Mouse (Mus musculus) intestine, embryonic 15.5 days (tissue): ENCODE results near the gene Morn5. TPM values are rescaled to one million over a fixed set of nuclear protein-coding genes. Genes with fewer than 3 reads are reported as not detected.

Experiments
- ATAC-seq: fragments of 200-750 bp; cut with Nextera tagmentation; 2 replicates; pipeline ENCODE4 v1.8.0; 2017; ENCODE audit warnings: moderate TSS enrichment, moderate library complexity
- H3K27ac ChIP-seq: fragments of 300-500 bp; sonication (generic); 2 replicates; pipeline ENCODE4 v1.5.1; 2015; ENCODE audit warnings: mild to moderate bottlenecking, inconsistent platforms
- H3K27me3 ChIP-seq: fragments of 300-500 bp; sonication (generic); replicated peaks from 2 replicates; pipeline ENCODE4 v1.6.1; 2015; ENCODE audit warnings: inconsistent platforms
- H3K36me3 ChIP-seq: fragments of 300-500 bp; sonication (generic); 2 replicates; pipeline ENCODE4 v1.6.1; 2015; ENCODE audit warnings: inconsistent platforms
- H3K4me1 ChIP-seq: fragments of 300-500 bp; sonication (generic); replicated peaks from 2 replicates; pipeline ENCODE4 v1.6.1; 2015; ENCODE audit warnings: inconsistent platforms
- H3K4me2 ChIP-seq: fragments of 300-500 bp; sonication (generic); replicated peaks from 2 replicates; pipeline ENCODE4 v1.6.1; 2015; ENCODE audit warnings: mild to moderate bottlenecking, inconsistent platforms
- H3K4me3 ChIP-seq: fragments of 300-500 bp; sonication (generic); replicated peaks from 2 replicates; pipeline ENCODE4 v1.5.1; 2015; ENCODE audit warnings: inconsistent platforms
- H3K9ac ChIP-seq: fragments of 300-500 bp; sonication (generic); 2 replicates; pipeline ENCODE4 v1.6.1; 2015; ENCODE audit warnings: inconsistent platforms
- H3K9me3 ChIP-seq: fragments of 300-500 bp; sonication (generic); 2 replicates; pipeline ENCODE4 v1.6.1; 2016; ENCODE audit warnings: inconsistent platforms
- WGBS: fragments of 180-500 bp; shearing (Covaris S2); methylation state at CpG from one replicate; pipeline ENCODE4 v1.1.7; 2015; 5-methylcytosine and 5-hydroxymethylcytosine counted together
- polyA plus RNA-seq: library from polyadenylated mRNA; unstranded; fragments of >200 nt; fragmentation: Nextera tagmentation; extraction: Ambion mirVana; gene quantifications from 2 replicates; pipeline ENCODE4 v1.2.1, GENCODE M21; 2015

Morn5 gene
- polyA plus RNA-seq, 1 experiment from 2014 or later, result 0.21 TPM

GRCm38 (mm10) chr2:36034898-36035297 lies 14.4 kb upstream of the Morn5 start:
- no peaks in the 10 kb centered on the region for H3K27me3 ChIP-seq
- H3K4me1 ChIP-seq, result 0 out of 2 replicates have a peak, but pooled peaks cover 3% of the 10 kb centered on the region
- H3K27ac ChIP-seq, result no peak overlapping the region
- no peak overlapping the region for H3K9ac ChIP-seq
- H3K4me3 ChIP-seq, result no peak overlapping the region
- no peaks in the 10 kb centered on the region for H3K9me3 ChIP-seq
- H3K4me2 ChIP-seq, result no peak overlapping the region
- ATAC-seq, result no peak
- 85% methylated on average over 7 of the region's 7 CpGs for WGBS
- peaks cover 10% of the 10 kb centered on the region; the same call in 1 of the 2 replicates for H3K36me3 ChIP-seq

GRCm38 (mm10) chr2:36035413-36036081 lies 13.7 kb upstream of the Morn5 start:
- H3K27ac ChIP-seq, result no peak overlapping the region
- H3K36me3 ChIP-seq, result peaks cover 10% of the 10 kb centered on the region; the same call in 1 of the 2 replicates
- WGBS, result 56% methylated on average over 11 of the region's 11 CpGs
- peak; percentile 47; the same call in 1 of the 2 replicates for ATAC-seq
- H3K4me2 ChIP-seq, result no peak overlapping the region
- H3K9me3 ChIP-seq, result no peaks in the 10 kb centered on the region
- no peak overlapping the region for H3K9ac ChIP-seq
- 0 out of 2 replicates have a peak, but pooled peaks cover 3% of the 10 kb centered on the region for H3K4me1 ChIP-seq
- H3K27me3 ChIP-seq, result no peaks in the 10 kb centered on the region
- no peak overlapping the region for H3K4me3 ChIP-seq

DNA sequence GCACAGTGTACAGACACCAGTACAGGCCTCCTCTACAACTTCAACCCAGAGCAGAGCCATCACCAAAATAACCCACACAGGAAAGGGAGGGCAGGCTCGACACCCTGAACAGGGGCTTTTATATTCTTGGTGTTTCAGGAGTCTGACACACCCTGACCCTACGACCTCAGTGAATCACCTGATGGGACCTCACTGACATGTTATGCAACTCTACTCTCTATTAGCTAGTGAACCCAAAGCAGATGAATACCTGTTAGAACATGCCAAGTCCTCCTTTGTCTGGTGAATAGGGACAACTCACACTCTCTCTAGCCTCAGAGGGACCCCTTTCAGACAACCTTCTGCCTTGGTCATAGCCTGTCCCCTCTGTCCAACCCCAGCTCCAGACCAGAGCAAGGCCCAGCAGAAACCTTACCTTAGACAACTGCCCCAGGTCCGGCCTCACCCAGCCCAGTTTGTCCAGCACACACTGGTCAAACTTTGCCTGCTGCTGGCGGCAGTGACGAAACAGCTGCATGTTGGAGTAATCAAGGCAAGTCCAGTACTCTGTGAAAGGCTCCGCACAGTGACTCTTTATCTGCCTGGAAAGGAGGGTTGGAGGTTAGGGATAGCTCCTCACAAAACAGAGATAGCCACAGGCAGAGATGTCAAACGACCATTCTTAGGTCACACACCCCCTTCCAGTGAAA lies 9.8 kb upstream of the Morn5 start:
- H3K36me3 ChIP-seq, result peaks cover 16% of the 10 kb centered on the region

DNA sequence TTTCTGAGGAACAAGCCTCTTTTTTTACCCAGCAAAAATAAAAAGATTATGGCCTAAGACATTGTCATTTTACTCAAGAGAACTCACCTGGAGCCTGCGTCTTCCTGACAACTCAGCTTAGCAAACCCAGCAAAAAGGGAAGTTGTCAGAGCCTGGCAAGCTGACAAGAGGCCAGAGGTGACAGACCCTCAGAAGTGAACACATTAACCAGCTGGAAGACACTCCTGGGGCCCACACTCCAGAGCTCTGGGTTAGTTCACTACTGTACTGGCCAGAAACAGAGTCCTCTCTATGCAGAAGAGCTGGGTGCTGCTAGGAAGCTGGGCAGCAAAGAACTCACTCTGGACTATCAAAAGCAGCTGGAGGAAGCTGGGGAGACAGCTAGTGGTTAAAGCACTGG lies 8.4 kb upstream of the Morn5 start:
- ATAC-seq, result no peak
- Histone ChIP-seq H3K4me3 (no peak overlapping the region), H3K9ac (no peak overlapping the region), H3K9me3 (no peaks in the 10 kb centered on the region), H3K27me3 (no peaks in the 10 kb centered on the region), H3K4me2 (no peak overlapping the region), H3K27ac (no peak overlapping the region), H3K36me3 (peaks cover 16% of the 10 kb centered on the region), H3K4me1 (0 out of 2 replicates have a peak, but pooled peaks cover 3% of the 10 kb centered on the region)
- 82% methylated on average over 1 of the region's 1 CpGs for WGBS

More for the DNA sequence above, 9.8 kb upstream of the Morn5 start:
- no peaks in the 10 kb centered on the region for H3K9me3 ChIP-seq
- WGBS, result 78% methylated on average over 7 of the region's 7 CpGs
- no peak overlapping the region for H3K4me2 ChIP-seq
- no peaks in the 10 kb centered on the region for H3K27me3 ChIP-seq
- H3K4me1 ChIP-seq, result 0 out of 2 replicates have a peak, but pooled peaks cover 3% of the 10 kb centered on the region
- ATAC-seq, result no peak
- no peak overlapping the region for H3K9ac ChIP-seq
- no peak overlapping the region for H3K27ac ChIP-seq
- H3K4me3 ChIP-seq, result no peak overlapping the region

DNA sequence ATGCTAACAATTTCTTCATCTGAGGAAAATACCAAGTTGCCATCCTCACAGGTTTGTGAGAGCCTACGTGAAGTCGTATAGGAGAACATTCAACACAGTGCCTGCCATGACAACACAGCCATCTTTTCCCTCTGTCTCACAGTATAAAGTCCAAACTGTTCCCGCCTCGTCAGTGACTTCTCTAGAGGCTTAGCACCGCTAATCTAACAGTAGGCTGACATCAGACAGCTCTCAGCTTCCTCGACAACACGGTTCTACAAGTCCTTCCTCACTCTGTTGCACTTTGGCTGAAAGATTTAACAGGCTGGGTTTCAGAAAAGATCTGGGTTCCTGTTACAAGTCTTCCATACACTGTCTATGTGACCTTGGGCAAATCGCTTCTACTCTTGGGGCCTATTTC lies 1.1 kb upstream of the Morn5 start:
- ATAC-seq, result peak; percentile 32
- Histone ChIP-seq H3K36me3 (peaks cover 4% of the 10 kb centered on the region), H3K4me1 (peaks cover 10% of the 10 kb centered on the region; the same call in 1 of the 2 replicates), H3K4me3 (peak overlapping the region; percentile 81), H3K9me3 (no peaks in the 10 kb centered on the region), H3K4me2 (peak overlapping the region; percentile 60), H3K27ac (no peak overlapping the region), H3K27me3 (no peaks in the 10 kb centered on the region), H3K9ac (peak overlapping the region; percentile 92)
- 60% methylated on average over 8 of the region's 8 CpGs for WGBS

GRCm38 (mm10) chr2:36049567-36049954 lies 303 bp downstream of the Morn5 start:
- Histone ChIP-seq H3K27ac (no peak overlapping the region), H3K4me1 (peaks cover 10% of the 10 kb centered on the region; the same call in 1 of the 2 replicates), H3K36me3 (no peaks in the 10 kb centered on the region), H3K4me2 (peak overlapping the region; percentile 60), H3K9ac (peak overlapping the region; percentile 92; the same call in 1 of the 2 replicates), H3K27me3 (no peaks in the 10 kb centered on the region), H3K4me3 (peak overlapping the region; percentile 81), H3K9me3 (no peaks in the 10 kb centered on the region)
- ATAC-seq, result peak; percentile 48
- 49% methylated on average over 10 of the region's 10 CpGs for WGBS

DNA sequence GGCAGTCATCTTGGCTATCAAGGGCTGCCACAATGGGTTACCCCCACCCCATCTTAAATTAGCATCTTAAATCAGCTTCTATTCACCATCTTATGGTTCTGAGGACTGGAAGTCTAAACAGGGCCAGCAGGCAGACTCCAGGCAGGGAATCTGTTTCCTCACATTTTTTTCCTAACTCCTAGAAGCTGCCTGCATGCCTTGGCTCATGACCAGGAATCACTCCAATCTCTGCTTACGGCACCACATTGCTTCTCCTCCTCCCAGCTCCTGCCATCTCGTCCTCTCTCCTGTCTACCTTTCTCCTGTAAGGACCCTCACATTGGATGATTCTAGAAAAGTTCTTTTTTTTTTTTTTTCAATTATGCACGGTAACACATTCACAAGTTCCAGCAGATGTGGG lies 4.0 kb downstream of the Morn5 start:
- H3K9me3 ChIP-seq, result no peaks in the 10 kb centered on the region
- H3K36me3 ChIP-seq, result no peaks in the 10 kb centered on the region
- no peak for ATAC-seq
- WGBS, result 66% methylated on average over 3 of the region's 3 CpGs
- no peak overlapping the region for H3K9ac ChIP-seq
- no peaks in the 10 kb centered on the region for H3K27me3 ChIP-seq
- H3K27ac ChIP-seq, result no peak overlapping the region
- H3K4me3 ChIP-seq, result no peak overlapping the region
- no peak overlapping the region for H3K4me2 ChIP-seq
- peaks cover 5% of the 10 kb centered on the region; the same call in 1 of the 2 replicates for H3K4me1 ChIP-seq

GRCm38 (mm10) chr2:36056248-36056647 lies 7.0 kb downstream of the Morn5 start:
- H3K9me3 ChIP-seq, result no peaks in the 10 kb centered on the region
- H3K4me1 ChIP-seq, result 0 out of 2 replicates have a peak, but pooled peaks cover 3% of the 10 kb centered on the region
- no peak overlapping the region for H3K27ac ChIP-seq
- H3K27me3 ChIP-seq, result no peaks in the 10 kb centered on the region
- no peak overlapping the region for H3K9ac ChIP-seq
- no peak overlapping the region for H3K4me3 ChIP-seq
- ATAC-seq, result no peak
- no peak overlapping the region for H3K4me2 ChIP-seq
- no peaks in the 10 kb centered on the region for H3K36me3 ChIP-seq
- 37% methylated on average over 3 of the region's 3 CpGs for WGBS

DNA sequence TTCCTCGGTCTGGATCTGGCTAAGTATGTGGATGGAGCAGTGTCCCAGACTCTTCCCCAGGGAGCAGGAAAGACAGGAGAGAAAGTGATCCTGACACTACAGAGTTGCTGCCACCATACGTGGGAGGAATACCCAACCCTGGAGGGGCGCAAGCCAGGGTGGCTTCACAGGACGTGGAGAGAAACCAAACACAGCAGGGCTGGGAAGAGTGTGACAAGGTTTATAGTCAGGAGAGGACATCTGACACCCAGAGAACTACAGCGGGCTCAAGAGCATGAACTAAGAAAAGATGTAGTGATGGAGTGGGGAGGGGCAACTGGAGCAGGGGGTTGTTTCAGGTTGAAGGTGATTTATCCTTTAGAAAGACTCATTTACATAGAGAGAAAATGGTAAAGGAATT lies 12.2 kb downstream of the Morn5 start:
- Histone ChIP-seq H3K4me1 (no peaks in the 10 kb centered on the region), H3K9me3 (no peaks in the 10 kb centered on the region), H3K9ac (no peak overlapping the region), H3K4me3 (no peak overlapping the region), H3K27ac (no peak overlapping the region), H3K36me3 (no peaks in the 10 kb centered on the region), H3K27me3 (no peaks in the 10 kb centered on the region), H3K4me2 (no peak overlapping the region)
- 57% methylated on average over 5 of the region's 5 CpGs for WGBS
- no peak for ATAC-seq

DNA sequence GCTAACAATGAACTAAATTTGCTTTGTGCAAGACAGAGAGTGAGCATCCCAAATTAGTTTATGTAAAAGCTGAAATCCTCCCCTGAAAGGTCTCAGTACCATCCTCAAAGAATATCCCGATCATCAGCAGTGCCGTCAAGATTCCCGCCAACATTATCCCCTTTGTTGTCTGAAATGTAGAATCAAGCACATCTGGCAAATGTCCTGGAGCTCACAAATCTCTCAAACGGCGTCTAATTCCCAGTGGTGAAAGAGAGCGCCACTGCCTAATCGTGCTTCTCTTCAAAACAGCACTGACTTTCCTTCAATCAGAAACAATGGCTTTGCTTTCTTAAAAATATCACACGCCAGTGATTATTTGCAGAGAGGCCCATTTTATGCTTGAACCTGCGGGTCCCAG lies 17.9 kb downstream of the Morn5 start:
- no peak overlapping the region for H3K9ac ChIP-seq
- no peak overlapping the region for H3K4me3 ChIP-seq
- no peaks in the 10 kb centered on the region for H3K9me3 ChIP-seq
- ATAC-seq, result no peak
- no peak overlapping the region for H3K27ac ChIP-seq
- H3K4me2 ChIP-seq, result no peak overlapping the region
- H3K27me3 ChIP-seq, result no peaks in the 10 kb centered on the region
- whole genome bisulfite sequencing, result 54% methylated on average over 9 of the region's 9 CpGs
- no peaks in the 10 kb centered on the region for H3K4me1 ChIP-seq
- no peaks in the 10 kb centered on the region for H3K36me3 ChIP-seq

GRCm38 (mm10) chr2:36071660-36072305 lies 22.5 kb downstream of the Morn5 start:
- no peak overlapping the region for H3K9ac ChIP-seq
- no peak for ATAC-seq
- 68% methylated on average over 8 of the region's 8 CpGs for WGBS
- H3K4me3 ChIP-seq, result no peak overlapping the region
- no peaks in the 10 kb centered on the region for H3K4me1 ChIP-seq
- no peaks in the 10 kb centered on the region for H3K36me3 ChIP-seq
- H3K4me2 ChIP-seq, result no peak overlapping the region
- no peaks in the 10 kb centered on the region for H3K9me3 ChIP-seq
- no peaks in the 10 kb centered on the region for H3K27me3 ChIP-seq
- H3K27ac ChIP-seq, result no peak overlapping the region

DNA sequence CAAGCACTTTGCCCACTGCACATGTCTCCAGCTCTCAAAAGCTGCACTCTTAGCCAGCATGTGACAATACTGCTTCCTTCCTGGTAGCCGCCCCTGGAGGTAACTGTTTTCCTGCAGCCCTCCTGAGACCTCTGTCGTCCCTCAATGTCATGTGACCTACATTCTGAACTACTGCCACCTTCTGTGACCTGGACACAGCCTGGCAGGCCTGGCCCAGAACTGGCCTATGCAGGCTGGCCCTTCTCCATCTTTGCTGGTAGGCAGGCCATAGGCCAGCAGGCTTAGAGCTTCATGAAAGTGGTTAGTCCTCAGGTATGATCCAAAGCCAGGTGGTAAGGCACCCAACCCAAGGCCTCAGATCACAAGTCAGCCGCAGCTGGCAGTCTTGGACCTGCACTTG lies 24.5 kb downstream of the Morn5 start:
- H3K9ac ChIP-seq, result no peak overlapping the region
- H3K9me3 ChIP-seq, result no peaks in the 10 kb centered on the region
- WGBS, result 58% methylated on average over 3 of the region's 3 CpGs
- H3K4me1 ChIP-seq, result 0 out of 2 replicates have a peak, but pooled peaks cover 3% of the 10 kb centered on the region
- no peak overlapping the region for H3K4me3 ChIP-seq
- H3K27me3 ChIP-seq, result peaks cover 3% of the 10 kb centered on the region; the same call in 1 of the 2 replicates
- no peak overlapping the region for H3K4me2 ChIP-seq
- no peak overlapping the region for H3K27ac ChIP-seq
- ATAC-seq, result no peak
- no peaks in the 10 kb centered on the region for H3K36me3 ChIP-seq
